Mouse (Mus musculus): Measurements from ENCODE around the gene Prg3.

Prg3 gene

DNA sequence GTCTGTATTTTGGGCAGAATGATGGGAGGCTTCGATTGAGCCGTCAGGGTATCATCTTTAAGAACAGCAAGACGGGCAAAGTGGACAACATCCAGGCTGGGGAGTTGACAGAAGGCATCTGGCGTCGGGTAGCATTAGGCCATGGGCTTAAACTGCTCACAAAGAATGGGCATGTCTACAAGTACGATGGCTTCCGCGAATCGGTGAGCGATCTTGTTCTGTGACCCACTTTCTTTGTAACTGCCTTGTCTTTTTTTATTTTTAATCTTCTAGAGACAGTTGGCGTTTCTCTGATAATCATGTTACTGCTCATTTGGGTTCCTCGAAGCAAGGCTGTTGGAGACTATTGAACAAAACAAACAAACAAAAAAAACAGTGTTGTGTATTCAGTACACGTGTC lies 50.3 kb downstream of the Prg3 start:
- no peak for DNase-seq (ENCODE audit: low read depth, low spot score)
